In genomic region chr5:144204911-144205310, GRCm38 (mm10) we compare ENCODE assay signal across 27 mouse cellular contexts. TPM values are rescaled to one million over a fixed set of nuclear protein-coding genes. Genes with fewer than 3 reads are reported as not detected.
DNase-seq lines count a peak whose midpoint lies in the region; ATAC-seq and TF ChIP-seq lines count a peak whose summit lies in the region.
"Had no signal": no experiment of that assay in that cellular context is flagged by ENCODE, and none has a peak within 500 bp of the region (broad histone marks: within the 10 kb centered on the region; RNA-seq: fewer than 3 reads in every experiment).

No protein-coding gene starts in this region.

- H3K36me3 ChIP-seq in kidney, postnatal 0 days (ENCODE audit: insufficient read depth, low read length): peaks cover 42% of the 10 kb centered on the region
- H3K36me3 ChIP-seq in E14TG2a.4 (ENCODE audit: insufficient read depth, low read length): peaks cover 21% of the 10 kb centered on the region

- peak; percentile 25; the same call in 1 of the 2 replicates for TF ChIP-seq CTCF in gastrocnemius, adult 2 months (IDR thresholded peaks at IDR 0.05)
- TF ChIP-seq CTCF in kidney, postnatal 0 days (IDR thresholded peaks at IDR 0.05; ENCODE audit: low read depth): peak; percentile 30; the same call in 1 of the 2 replicates
- no peak for TF ChIP-seq CTCF in E14TG2a.4 (conservative IDR thresholded peaks at IDR 0.05; ENCODE audit: low read length)

- no peaks in the 10 kb centered on the region for H3K9me3 ChIP-seq in kidney, postnatal 0 days (replicated peaks; ENCODE audit: low read length)
- H3K9me3 ChIP-seq in E14TG2a.4 (ENCODE audit: low read length): no peaks in the 10 kb centered on the region
- H3K9me3 ChIP-seq: embryonic facial prominence, embryonic 12.5 days; embryonic facial prominence, embryonic 15.5 days had no signal

- no peak overlapping the region for H3K4me3 ChIP-seq in gastrocnemius, adult 2 months
- H3K4me3 ChIP-seq in kidney, postnatal 0 days (replicated peaks; ENCODE audit: low read depth, low read length): no peak overlapping the region
- 0 out of 2 replicates have a peak overlapping the region, but pooled peaks have one; percentile 20 for H3K4me3 ChIP-seq in E14TG2a.4 (replicated peaks; ENCODE audit: low read length)
- H3K4me3 ChIP-seq: embryonic facial prominence, embryonic 12.5 days; embryonic facial prominence, embryonic 15.5 days; heart, adult 2 months; heart, embryonic 10.5 days; heart, embryonic 13.5 days had no signal

- ATAC-seq in kidney, postnatal 0 days (replicated peaks; ENCODE audit: low FRiP score, low read depth): no peak
- no peak for ATAC-seq in megakaryocyte-erythroid progenitor cell, adult 5-6 weeks (replicated peaks; ENCODE audit: low FRiP score, low TSS enrichment, poor library complexity, severe bottlenecking)
- ATAC-seq: forebrain, embryonic 14.5 days; forebrain, postnatal 0 days; hindbrain, postnatal 0 days; inflammation-experienced regulatory T-cells, adult 6 months; intestine, embryonic 16.5 days had no signal

- no peak overlapping the region for H3K4me2 ChIP-seq in kidney, postnatal 0 days (ENCODE audit: low read length)
- H3K4me2 ChIP-seq: embryonic facial prominence, embryonic 12.5 days; embryonic facial prominence, embryonic 15.5 days; heart, embryonic 13.5 days; hindbrain, embryonic 14.5 days had no signal

- intact Hi-C loops in gastrocnemius, adult 2 months (cut with DNase I): loop anchor here (5.0 kb wide), 1 partner anchor 52 kb away; no protein-coding TSS in a partner anchor
- intact Hi-C loops in gastrocnemius, postnatal 14 days (cut with DNase I; ENCODE audit: low total_unique reads): no loop called here

- 72% methylated on average over 10 of the region's 10 CpGs for WGBS in kidney, postnatal 0 days

- no peaks in the 10 kb centered on the region for H3K27me3 ChIP-seq in kidney, postnatal 0 days (ENCODE audit: insufficient read depth, low read length)
- H3K27me3 ChIP-seq in E14TG2a.4 (ENCODE audit: insufficient read depth, low read length): no peaks in the 10 kb centered on the region
- H3K27me3 ChIP-seq: CH12.LX; embryonic facial prominence, embryonic 12.5 days; embryonic facial prominence, embryonic 15.5 days; heart, embryonic 13.5 days had no signal

- H3K4me1 ChIP-seq in kidney, postnatal 0 days (replicated peaks; ENCODE audit: insufficient read depth, low read length): no peaks in the 10 kb centered on the region
- H3K4me1 ChIP-seq in E14TG2a.4 (replicated peaks; ENCODE audit: low read depth, low read length): peaks cover 35% of the 10 kb centered on the region
- H3K4me1 ChIP-seq: embryonic facial prominence, embryonic 12.5 days; heart, embryonic 13.5 days had no signal

- DNase-seq in cerebellum, adult 11-12 months: peak; percentile 56
- no peak for DNase-seq in cerebellum, postnatal 14 days
- peak; percentile 60 for DNase-seq in gastrocnemius, adult 2 months
- DNase-seq in gastrocnemius, postnatal 14 days: no peak
- DNase-seq in kidney, postnatal 0 days (ENCODE audit: low spot score): no peak
- no peak for DNase-seq in kidney, postnatal 14 days
- DNase-seq: adrenal gland, postnatal 10 days; B cell, adult 2 months; cerebellum, adult 11 months; forebrain, postnatal 0 days; gastrocnemius, postnatal 36 days; heart, adult 2 months; heart, postnatal 14 days; heart, postnatal 4 days had no signal

- no peak overlapping the region for H3K9ac ChIP-seq in kidney, postnatal 0 days (ENCODE audit: low read depth, low read length)
- H3K9ac ChIP-seq: embryonic facial prominence, embryonic 12.5 days; embryonic facial prominence, embryonic 15.5 days; forebrain, postnatal 0 days; heart, embryonic 13.5 days; hindbrain, embryonic 14.5 days had no signal

- peak overlapping the region; percentile 83 for H3K27ac ChIP-seq in gastrocnemius, adult 2 months
- no peak overlapping the region for H3K27ac ChIP-seq in kidney, postnatal 0 days
- H3K27ac ChIP-seq: embryonic facial prominence, embryonic 12.5 days; embryonic facial prominence, embryonic 15.5 days; heart, adult 2 months; heart, embryonic 10.5 days; heart, embryonic 13.5 days; hindbrain, embryonic 14.5 days; hindbrain, postnatal 0 days had no signal

RNA-seq across cellular contexts. Expression of gene Bhlha15, which starts 14.8 kb away (rescaled TPM):
- not detected for total RNA-seq in gastrocnemius, adult 2 months (2021)
- not detected for total RNA-seq in gastrocnemius, postnatal 14 days (2021)
- 0.54 and 0.60 TPM in 2 replicates for polyA plus RNA-seq in kidney, postnatal 0 days (2015; fragmentation: Nextera tagmentation; extraction: Ambion mirVana)
- not detected in 2 replicates for total RNA-seq in megakaryocyte-erythroid progenitor cell, adult 5-6 weeks (2014; fragmentation: Nextera tagmentation)
- total RNA-seq in megakaryocyte-erythroid progenitor cell, adult 5-6 weeks (2017): 0.05 TPM in 1 of 2 replicates, not detected in the other
- total RNA-seq: forebrain, postnatal 0 days; gastrocnemius, adult 8-10 months; gastrocnemius, postnatal 36 days; heart, adult 2 months; heart, postnatal 14 days had no signal
- polyA plus RNA-seq: forebrain, postnatal 0 days had no signal

RNA-seq across cellular contexts. Expression of gene Tecpr1, which starts 18.5 kb away (rescaled TPM):
- 10 to 100 TPM; 15.4 to 19.1 TPM for total RNA-seq in gastrocnemius, adult 2 months (2021)
- total RNA-seq in gastrocnemius, postnatal 14 days (2021): 10 to 100 TPM; 13.9 to 17.8 TPM
- polyA plus RNA-seq in kidney, postnatal 0 days (2015; fragmentation: Nextera tagmentation; extraction: Ambion mirVana): 15.3 and 17.4 TPM in 2 replicates
- total RNA-seq in megakaryocyte-erythroid progenitor cell, adult 5-6 weeks (2014; fragmentation: Nextera tagmentation): 3.8 and 9.4 TPM in 2 replicates
- total RNA-seq in megakaryocyte-erythroid progenitor cell, adult 5-6 weeks (2017): 1.7 and 5.1 TPM in 2 replicates

RNA-seq across cellular contexts. Expression of gene Bri3, which starts 39.3 kb away (rescaled TPM):
- 10 to 100 TPM; 36.4 to 45.7 TPM for total RNA-seq in gastrocnemius, adult 2 months (2021)
- 10 to 100 TPM; 39.1 to 39.7 TPM for total RNA-seq in gastrocnemius, postnatal 14 days (2021)
- polyA plus RNA-seq in kidney, postnatal 0 days (2015; fragmentation: Nextera tagmentation; extraction: Ambion mirVana): 205 and 224 TPM in 2 replicates
- 29.3 and 44.6 TPM in 2 replicates for total RNA-seq in megakaryocyte-erythroid progenitor cell, adult 5-6 weeks (2014; fragmentation: Nextera tagmentation)
- 11.2 and 17.9 TPM in 2 replicates for total RNA-seq in megakaryocyte-erythroid progenitor cell, adult 5-6 weeks (2017)

Comparison
In these comparisons a context has a peak if more than half of its experiments do, and no peak if none do; other contexts are left out.
1. DNase-seq: peak in cerebellum, adult 11-12 months (single experiment) and gastrocnemius, adult 2 months (single experiment); none in cerebellum, postnatal 14 days (0 of 2), gastrocnemius, postnatal 14 days (single experiment), kidney, postnatal 0 days (single experiment) and kidney, postnatal 14 days (single experiment).